Mouse (Mus musculus) liver, embryonic 14.5 days (tissue): ENCODE results near the gene Lrrc42.

ENCODE experiments used
- CTCF ChIP-seq: IDR thresholded peaks from 2 replicates; pipeline ENCODE4 v1.5.1; 2016; ENCODE audit warnings: antibody characterized with exemption, low read depth, control low read depth
- EP300 ChIP-seq: IDR thresholded peaks from 2 replicates; pipeline ENCODE4 v1.6.1; 2016; ENCODE audit warnings: antibody characterized with exemption, low read depth

DNA sequence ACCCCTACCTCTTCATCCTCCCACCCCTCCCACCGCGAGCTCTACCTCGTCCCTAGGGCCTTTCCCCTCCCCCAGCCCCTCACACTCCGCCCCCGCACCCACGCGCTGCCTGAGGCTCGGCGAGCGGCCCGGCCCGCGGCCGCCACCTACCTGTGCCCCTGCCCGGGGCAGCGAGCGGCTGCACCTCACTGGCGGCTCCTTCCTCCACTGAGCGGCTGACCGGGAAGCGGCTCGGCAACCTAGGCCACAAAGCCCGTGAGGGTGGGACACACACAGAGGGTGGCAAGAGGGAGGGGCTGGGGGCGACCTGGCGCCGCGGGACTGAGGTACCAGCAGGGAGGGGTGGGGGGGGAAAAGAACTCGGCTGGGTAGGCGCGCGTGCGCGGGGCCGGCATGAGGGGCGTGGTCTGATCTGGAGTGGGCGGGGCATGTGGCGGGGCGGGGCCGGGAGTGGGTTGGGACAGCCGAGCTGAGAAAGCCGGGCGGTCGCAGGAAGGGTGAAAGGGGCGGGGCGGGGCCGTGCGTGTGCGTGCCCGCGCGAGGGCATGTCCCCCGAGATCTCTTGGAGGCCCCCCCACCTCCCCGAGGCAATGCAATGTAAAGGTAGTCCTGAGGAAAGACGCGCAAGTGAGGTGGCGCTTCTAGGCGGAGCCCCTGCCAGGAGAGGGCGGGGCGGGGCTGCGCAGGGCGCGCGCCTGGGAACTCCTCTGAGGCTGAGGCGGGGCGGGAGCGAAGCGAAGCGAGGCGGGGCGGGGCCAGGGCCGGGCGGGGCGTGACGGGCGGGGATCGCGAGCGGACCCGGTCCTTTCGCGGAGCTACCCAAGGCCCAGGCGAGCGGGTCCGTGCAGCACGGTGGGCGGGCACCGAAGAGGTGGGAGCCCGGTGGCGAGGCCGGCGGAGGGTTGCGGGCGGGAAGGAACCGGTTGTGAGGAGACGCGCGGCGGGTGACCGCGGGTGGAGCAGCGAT, at the start of gene Lrrc42, which contains the start of gene Hspb11:
- TF ChIP-seq CTCF (peak; percentile 40), EP300 (no peak)
